Mouse (Mus musculus) gastrocnemius, postnatal 4 days (tissue): ENCODE data around the gene Atrip. TPM values are rescaled to one million over a fixed set of nuclear protein-coding genes. Genes with fewer than 3 reads are reported as not detected.
A peak's percentile ranks its signal among the peaks of the same experiment; 100 is the strongest.

Experiments
- DNase-seq, 2 experiments: peaks; one replicate each; pipeline ENCODE4 v3.0.0; 2021 to 2022; ENCODE audit warnings: low spot score in 2 of 2, mixed read lengths in 2 of 2
- total RNA-seq, 2 experiments: library from RNA; stranded (reverse); gene quantifications; 2 replicates each; pipeline ENCODE4 v1.2.3; 2021

Atrip gene
- total RNA-seq, 2 experiments from 2014 or later, result 10.4 to 13.5 TPM

DNA sequence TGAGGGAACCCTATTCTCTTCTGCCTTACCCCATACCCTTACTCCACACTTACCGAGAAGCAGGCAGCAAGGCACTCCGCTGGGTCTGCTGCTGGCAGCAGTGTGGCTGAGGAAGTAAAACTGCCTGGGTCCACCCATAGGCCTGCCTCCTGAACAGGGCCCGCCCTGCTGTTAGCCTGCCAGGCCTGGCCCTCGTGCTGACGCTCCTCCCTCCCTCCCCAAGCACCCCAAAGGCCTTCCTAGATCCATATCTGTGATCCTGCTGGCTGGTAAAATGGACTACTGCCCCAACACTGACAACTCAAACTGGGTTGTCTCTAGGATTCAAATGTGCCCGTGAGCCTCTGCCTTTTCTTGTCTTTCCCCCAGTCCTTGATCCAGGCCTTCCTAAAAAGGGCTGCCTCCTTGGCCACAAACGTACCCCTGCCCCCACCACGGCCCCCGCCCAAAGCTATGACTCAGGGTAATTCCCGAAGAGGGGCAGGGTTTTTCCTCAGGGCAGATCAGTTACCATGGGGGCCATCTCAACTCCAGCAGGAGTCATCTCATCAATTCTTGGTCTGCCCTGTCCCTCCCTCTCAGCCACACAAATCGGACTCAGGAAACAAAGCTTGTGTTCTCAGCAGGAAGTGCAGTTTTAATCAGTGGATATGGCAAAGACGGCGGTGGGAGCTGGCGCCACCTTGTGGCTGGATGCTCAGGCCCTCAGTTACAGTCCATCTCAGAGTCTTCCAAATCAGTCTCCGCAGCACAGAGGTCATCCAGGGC is 14.6 kb downstream of the Atrip start, which contains the start of gene Trex1:
TSS of gene Trex1 (minus strand) at position 599 of the 768 bp plus-strand sequence.
- peak; percentile 74 to 88 for DNase-seq

DNA sequence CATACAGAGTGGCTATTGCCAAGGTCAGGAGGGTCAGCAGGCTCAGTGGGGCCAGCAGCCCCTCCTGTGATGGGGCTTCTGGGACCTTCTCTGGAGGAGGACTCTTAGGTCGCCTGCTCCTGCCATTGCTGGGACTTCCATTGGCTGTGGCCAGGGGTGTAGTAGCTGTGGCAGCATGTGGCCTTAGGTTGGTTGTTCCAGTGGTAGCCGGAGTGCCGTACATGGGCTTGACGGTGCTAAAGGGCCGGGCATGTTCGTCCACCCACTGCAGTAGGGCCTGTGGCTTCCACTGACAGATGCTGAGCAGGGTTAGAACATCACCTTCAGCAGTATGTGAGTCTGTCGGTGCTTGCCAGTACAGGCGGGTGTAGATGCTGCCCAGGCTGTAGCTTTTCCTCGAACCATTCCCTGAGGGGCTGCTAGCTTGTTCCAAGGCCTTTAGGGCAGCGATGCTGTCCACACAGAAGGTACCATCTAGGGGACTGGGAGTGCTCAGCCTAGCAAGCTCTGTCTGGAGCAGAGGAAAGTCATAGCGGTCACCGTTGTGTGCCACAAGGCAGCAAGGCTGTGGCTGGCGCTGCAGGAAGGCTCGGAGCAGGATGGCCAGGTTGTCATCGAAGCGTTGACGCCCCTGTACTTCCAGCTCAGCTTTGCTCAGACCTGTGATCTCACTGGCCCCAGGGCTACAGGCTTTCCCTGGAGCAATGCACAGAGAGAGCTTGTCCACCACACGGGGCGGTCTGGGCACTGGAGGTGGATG is 15.7 kb downstream of the Atrip start:
- peak in 1 of 2 experiments; percentile 16 for DNase-seq

DNA sequence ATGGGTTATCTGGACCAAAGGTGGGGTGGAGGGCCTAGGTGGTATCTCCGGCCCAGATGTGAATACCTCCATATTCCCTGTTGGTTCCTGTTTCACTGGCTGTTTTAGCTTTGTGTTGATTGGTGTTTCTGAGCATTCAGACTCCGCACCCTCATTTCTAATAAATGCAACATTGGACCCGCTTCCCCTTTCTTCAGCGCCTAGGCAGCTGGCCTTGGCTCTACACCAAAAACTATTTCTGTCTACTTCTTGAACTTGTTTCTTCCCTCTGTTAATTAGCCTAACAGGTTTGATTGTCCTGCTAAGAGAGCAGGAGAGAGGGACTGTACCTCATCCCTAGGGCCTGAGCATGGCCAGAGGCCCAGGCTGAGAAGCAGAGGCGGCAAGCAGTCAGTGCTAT is 16.4 kb downstream of the Atrip start:
- peak in 1 of 2 experiments; percentile 11 for DNase-seq

DNA sequence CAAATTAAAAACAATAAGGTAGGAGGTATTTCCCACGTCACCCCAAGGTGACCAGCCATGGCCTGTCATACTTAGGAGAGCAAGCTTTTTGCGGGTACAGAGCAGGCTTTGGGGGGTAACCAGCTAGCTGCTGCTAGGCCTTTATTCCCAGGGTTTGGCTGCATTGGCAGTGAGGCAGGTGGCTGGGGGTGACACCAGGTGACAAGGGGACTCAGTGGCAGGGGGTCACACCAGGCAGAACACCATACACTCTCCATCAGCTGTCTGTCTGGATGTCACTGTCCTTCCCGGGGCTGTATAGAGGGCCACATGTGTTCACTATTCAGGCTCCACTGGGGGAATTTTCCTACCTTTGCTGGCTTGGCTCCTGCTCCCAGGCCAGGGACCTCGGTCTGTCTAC is 17.0 kb downstream of the Atrip start:
- DNase-seq, result peak in 1 of 2 experiments; percentile 12

DNA sequence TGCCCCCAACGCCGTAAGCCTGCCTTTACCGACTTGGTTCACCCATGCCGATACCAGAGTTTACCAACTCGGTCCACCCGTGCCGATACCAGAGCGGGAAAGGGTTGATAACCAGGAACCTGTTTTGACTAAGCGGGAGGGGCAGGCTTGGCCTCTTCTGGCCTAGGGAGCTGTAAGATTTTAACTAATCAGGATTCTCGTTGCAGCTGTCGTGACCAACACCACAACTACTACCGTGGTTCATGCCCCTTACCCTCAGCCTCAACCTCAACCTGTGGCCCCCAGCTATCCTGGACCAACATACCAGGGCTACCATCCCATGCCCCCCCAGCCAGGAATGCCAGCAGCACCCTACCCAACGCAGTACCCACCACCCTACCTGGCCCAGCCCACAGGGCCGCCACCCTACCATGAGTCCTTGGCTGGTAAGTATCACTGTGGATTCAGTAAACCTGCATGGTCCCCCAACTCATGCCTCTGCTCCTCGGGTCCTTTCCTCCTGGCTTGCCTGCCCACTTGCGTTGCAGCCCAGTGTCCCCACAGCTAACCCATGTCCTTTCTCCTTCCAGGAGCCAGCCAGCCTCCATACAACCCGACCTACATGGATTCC is 17.7 kb downstream of the Atrip start:
- peak in 1 of 2 experiments; percentile 18 for DNase-seq

DNA sequence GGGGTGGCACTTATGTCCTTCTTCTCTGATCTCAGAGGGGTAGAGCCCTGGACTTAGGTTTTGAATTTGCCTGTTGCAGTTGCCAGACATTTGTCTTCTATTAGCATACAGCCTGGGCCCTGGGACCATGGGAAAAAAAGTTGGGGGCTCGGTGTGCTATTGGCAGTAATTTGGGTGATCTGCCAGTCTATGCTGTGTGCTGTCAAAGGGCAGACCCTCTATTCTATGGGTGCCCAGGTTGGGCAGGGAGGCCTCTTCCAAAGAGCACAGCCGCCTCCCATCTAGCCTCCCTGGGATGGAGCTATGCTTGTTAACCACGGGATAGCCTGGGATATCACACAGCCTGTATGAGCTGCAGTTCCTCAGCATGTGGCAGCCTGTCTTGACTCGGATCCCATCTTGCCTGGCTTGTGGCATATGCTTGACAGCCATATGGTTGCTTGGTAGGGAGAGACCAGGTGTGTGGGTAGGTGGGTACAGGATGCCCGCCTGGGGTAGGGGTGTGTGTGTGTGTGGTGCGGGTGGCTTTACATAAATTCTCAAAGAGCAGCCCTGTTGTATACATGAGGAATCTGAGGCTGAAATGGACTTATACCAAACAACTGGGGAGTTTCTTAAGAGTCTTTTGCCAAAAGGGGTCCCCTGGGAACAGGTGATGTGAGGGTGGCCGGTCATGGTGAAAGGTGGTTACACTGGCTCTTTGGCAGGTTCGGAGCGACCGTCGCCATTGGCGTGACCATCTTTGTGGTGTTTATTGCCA is 18.5 kb downstream of the Atrip start:
- peak in 1 of 2 experiments; percentile 15 for DNase-seq

DNA sequence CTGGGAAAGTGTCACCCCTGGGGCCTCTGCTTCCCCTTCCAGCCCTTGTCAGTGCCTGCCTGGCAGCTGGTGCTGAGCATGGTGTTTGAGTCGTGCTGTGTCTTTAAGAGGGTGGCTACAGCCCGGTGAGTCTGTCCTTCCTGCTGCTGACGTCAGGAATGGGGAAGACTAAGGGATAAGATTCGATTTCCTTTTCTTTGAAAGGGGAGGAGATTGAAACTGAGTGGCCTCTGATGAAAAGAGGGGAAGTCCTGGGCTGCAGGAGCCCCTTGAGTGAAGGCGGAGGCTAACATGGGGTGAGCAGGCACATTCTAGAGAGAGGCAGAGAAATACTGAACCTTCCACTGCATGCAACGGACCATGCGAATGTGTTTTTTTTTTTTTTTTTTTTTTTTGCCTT is 19.2 kb downstream of the Atrip start:
- DNase-seq, result peak; percentile 19 to 55

DNA sequence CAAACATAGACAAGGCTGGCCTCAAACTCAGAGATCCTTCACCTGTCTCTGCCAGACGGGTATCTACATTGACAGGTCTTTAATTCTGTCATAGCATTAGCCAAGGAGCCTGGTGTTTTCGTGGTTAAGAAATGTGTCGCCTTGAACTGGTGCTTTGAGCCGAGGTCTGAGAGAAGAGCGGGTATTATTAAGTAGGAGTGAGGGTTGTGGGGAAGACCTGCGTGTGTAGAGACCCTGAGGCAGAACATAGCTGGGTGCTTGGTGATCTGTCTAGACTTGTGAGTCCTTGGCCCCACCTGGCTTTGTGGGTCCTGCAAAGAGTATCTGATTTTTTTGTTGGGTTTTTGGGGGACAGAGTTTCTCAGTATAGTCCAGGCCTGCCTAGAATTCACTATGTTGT is 20.1 kb downstream of the Atrip start:
- peak in 1 of 2 experiments; percentile 11 for DNase-seq

DNA sequence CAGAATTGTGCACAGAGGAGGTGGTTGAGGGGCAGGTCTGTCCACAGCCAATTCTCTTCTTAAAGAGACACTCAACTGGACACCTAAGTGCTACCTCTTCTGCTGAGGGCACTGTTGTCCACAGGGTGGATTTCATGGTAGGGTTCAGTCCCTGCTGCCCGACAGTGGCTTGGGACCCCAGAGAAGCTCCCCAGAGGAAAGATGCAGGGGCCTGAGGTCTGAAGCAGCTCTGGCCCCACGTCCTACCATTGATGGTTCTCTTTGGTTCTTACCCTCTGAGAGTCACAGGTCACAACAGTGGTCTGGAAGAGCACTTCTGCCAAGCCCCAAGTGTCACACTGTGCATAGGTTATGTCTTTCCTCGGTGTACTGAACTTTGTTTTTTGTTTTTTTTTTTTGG is 20.6 kb downstream of the Atrip start:
- peak in 1 of 2 experiments; percentile 12 for DNase-seq

DNA sequence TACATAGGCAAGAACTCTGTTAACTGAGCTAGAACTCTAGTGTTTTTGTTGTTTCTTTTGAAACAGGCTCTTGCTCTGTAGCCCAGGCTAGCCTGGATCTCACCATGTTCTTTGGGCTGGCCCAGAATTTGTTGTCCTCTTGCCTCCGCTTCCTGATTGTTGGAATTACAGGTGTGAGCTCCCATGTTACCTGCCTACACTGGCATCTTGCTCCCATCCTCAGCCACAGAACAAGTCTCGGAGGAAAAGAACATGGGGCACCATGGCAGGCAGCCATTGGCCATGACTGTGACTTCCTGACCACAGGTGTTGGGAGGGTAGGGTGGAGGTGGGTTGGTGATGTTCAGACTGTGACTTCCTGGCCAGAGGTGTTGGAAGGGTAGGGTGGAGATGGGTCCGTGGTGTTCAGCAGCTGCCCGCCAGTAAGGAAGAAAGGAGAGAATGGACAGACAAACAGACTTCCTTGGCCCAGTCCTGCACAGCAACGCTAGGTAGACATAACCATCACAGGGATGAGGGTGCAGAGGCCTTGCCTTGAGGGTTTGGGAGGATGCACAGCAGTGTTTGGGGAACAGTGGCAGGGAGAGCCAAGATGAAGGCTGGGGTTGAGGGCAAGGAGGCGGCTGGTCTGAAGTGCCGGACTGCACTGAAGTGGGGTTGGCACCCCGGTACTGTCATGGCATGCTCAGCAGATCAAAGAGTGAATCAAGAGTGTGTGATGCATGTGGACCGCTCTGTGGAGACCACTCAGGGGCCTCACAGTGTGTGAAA is 21.2 kb downstream of the Atrip start:
- peak in 1 of 2 experiments; percentile 11 for DNase-seq

DNA sequence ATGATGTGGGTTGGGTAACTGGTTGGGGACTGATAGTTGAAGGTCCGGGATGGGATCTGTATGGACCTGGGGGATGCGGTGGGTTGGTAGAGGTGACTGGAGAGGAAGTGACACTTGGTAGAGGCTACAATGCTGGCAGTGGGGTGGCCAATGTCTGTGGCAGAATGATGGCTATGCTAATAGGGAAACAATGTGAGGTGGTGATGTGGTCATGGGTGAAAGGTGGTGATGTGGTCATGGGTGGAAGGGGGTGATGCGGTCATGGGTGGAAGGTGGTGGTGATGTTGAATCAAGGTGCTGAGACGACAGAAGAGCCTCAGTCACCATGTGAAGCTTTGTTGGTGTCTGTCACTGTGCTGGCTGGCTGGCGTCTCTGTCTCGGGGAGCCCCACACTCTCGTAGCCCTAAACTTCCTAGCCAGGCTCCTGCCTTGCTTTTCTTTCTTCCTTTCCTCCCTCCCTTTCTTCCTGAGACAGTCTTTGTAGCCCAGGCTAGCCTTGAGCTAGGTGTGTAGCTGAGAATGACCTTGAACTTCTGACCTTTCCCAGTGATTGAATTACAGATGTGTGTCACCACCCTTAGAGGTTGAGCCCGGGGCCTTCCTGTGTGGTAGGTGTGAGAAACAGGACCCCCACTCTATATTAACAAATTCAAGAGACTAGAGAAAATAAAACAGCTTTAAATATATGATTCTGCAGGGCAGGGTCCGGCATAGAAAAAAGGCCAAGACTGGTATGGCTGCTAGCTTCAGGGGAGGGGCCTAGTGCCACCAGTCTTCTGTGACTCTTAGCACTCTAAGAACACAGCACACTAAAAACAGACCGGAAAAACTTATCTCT is 22.1 kb downstream of the Atrip start:
- DNase-seq, result peak in 1 of 2 experiments; percentile 13

DNA sequence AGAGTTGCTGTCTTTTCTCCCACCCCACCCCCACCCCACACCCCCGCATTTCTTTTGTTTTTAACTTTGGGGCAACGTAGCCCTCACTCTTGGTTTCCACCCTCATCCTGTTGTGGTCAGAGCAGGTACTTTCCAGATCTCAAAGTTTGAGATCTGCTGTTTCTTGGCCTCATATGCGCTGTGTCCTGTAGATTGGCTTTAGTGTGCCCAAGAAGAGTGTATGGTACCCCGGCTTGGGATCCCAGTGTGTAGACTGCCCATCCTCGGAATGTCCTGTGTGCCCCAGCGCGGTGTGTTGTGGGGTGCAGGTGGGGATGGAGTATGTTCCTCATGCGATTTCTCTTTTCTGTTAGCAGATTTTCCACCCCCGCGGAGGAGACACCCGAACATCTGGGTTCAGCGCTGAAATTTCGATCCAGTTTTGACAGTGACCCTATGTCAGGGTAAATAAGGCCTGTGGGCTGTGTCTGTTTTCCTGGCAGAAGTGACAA is 22.9 kb downstream of the Atrip start:
- peak in 1 of 2 experiments; percentile 14 for DNase-seq

DNA sequence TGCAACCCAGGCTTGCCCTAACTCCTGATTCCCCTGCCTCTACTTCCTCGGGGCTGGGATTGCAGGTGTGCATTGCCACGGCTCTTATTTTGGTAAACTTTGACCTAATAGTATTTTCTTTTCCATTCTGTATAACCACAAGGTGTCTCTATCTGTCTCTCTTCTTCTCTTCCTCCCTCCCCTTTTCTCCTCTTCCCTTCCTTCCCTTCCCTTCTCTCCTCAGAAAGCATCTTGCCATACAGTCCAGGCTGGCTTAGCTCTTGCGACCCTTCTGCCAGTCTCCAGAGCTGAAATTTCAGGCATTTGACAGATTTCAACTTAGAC is 23.3 kb downstream of the Atrip start:
- peak in 1 of 2 experiments; percentile 7 for DNase-seq

DNA sequence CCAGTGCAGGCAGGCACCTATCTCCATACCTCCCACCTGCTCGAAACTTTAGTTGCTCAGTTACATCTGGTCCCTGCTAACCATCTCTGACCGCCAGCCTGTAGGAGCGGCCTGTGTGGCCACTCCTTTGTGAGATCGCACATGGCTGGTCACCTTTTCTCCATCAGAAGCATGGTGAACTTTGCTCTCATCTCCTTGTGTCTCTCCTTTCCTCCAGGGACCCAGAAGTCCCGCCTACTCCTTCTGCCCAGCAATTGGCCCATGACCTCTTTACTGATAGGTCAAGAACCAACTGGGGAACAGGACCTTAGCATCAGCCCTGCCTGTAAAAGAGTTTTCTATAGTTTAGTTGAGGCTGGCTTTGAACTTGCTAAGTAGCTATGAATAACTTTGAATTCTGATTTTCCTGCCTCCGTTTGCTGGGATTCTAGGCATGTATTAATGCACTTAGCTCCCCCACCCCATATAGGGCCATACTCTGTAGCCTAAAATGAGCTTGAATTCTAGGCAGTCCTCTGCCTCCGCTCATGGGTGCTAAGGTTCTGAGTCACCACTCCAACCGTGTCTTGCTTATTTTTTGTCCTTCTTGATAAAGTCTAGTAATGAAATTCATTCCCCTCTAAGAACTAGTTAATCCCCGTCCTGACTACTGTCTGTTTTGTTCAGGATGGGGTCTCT is 23.8 kb downstream of the Atrip start:
- DNase-seq, result peak in 1 of 2 experiments; percentile 6

DNA sequence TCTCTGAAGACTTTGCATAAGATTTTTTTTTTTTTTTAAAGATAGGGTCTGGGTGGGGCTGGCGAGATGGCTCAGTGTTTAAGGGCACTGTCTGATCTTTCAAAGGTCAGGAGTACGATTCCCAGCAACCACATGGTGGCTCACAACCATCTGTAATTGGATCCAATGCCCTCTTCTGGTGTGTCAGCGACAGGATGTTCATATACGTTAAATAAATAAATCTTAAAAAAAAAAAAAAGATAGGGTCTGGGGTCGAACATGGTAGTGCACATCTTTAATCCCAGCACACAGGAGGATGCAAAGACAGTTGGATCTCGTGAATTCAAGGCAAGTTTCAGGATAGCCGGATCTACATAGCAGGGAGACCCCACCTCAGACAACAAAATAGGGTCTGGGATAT is 24.6 kb downstream of the Atrip start:
- DNase-seq, result no peak

DNA sequence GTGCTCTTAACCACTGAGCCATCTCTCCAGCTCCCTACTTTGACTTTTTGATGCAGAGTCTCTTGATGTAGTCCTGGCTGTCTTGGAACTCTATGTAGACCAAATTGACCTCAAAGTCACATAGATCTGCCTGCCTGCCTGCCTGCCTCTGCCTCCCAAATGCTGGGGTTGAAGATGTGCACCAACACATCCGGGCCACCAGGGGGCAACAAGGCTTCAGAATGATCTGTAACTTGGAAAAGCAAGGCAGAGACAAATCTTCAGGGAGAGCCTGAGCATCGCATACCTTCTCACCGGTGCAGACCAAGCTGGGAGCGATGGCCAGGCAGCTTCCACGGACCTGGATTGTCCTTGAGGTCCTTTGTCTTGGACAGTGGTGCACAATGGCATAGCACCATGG is 27.6 kb downstream of the Atrip start:
- DNase-seq, result peak; percentile 19 to 50

DNA sequence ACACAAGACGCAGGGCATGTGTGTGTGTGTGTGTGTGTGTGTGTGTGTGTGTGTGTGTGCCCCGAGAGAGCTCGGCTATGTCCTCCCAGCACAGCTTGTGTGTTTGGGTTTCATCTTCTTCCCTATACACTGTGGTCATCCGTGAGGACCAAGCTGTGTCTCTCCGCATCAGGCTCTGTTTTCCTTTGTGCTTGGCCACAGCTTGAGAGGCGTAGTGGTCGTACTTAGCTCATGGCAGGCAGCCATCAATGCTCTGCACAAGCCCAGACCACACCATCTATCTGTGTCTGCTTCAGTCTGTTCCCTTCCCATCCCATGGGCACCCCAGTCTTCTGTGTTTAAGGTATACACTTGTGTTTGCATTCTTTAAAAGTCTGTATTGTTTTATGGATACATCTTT is 32.6 kb downstream of the Atrip start:
- DNase-seq, result peak in 1 of 2 experiments; percentile 6

DNA sequence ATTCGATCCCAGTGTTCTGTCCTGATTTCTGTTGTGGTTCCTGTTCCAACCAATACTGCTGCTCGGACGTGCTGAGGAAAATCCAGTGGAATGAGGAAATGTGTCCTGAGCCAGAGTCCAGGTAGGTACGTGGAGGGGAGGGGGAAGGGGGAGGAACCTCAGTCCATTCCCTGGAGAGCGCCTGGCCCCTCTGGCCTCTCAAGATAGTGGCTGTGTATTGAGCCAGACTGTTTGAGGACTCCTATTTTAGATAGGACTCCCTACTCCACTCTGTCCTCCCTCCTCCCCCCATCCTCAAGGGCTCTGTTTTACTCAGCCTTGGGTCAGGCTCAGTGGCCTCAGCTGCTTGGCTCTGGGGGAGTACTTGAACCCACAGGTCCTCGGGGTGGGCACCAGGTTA is 33.0 kb downstream of the Atrip start:
- DNase-seq, result peak in 1 of 2 experiments; percentile 10

DNA sequence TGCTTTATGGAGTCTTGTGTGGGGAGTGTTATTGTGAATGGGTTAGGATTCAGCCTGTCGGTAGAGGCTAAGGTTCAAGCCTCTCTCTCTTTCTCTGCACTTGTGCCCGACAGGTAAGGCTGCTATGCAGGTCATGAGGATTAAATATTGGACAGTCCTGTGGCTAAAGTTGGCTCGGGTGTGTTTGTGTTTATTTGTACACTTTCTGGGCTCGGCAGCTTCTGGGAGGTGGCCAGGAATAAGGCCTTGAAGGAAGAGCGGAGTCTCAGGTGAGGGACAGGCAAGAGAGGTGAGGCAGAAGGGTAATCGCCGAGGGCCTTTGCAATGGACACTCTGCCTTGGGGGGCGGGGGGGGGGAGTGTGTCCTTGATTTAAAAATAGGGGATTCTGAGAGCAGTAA is 33.7 kb downstream of the Atrip start:
- peak; percentile 4 to 15 for DNase-seq
